Mouse (Mus musculus): ENCODE results near the gene Gm45711.
A peak's percentile ranks its signal among the peaks of the same experiment; 100 is the strongest.

The Gm45711 gene

DNA sequence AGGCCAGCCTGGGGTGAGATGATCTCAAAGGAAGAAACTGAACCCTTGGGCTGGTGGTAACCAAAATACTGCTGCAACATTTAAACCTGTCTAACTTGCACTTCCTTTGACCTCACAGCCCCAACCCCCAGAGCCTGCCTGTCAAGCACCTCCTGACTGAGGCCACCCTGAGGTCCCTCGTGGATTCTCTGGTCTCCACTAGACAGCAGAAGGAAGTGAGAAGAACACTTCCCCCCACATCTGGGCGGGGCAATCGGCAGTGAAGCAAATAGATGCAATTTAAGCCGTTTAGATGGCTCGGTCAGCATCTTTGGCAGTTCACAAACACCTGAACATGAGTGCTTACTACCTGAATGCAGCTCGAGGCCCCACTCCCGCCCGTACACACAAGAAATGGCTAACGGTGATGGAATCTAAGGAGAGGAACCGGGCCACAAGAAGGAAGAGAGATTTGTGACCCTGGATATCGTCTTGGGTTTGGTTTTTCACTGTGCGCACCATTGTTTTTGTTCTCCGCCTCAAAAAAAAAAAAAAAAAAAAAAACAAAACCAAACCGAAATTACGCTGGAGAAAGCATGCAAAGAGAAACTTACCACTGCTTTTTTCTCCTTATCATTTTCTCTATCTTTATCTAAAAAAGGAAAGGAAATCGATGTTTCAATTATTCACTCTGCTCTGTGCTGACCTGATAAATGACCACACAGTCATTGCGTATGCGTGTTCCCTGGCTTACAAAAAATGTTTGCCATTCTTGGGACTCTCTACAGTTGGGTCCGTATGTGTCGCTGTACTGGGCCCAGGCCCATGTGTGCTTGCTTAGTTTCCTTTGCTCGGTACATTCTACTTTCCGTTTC lies 62.6 kb downstream of the Gm45711 start:
- peak; percentile 45 to 60 for DNase-seq (ENCODE audit: inconsistent age in 2 of 2, low spot score in 1 of 2)

DNA sequence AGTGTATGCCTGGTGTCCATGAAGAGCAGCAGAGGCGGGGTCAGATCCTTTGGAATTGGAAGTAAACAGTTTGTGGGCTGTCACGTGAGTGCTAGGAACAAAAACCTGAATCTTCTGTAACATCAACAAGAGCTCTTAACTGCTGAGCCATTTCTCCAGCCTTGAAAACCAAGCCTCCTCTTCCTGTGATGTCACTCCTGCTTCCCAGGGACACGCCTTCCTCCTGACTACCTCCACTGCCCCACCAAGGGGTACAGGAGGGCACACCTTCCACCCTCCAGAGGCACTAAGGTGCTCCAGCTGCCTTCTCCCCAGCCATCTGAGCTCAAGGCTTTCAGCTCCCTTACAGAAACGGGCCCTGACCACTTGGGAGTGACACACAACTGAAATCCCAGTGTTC lies 63.3 kb downstream of the Gm45711 start:
- DNase-seq (ENCODE audit: inconsistent age in 2 of 2, low spot score in 1 of 2): no peak

DNA sequence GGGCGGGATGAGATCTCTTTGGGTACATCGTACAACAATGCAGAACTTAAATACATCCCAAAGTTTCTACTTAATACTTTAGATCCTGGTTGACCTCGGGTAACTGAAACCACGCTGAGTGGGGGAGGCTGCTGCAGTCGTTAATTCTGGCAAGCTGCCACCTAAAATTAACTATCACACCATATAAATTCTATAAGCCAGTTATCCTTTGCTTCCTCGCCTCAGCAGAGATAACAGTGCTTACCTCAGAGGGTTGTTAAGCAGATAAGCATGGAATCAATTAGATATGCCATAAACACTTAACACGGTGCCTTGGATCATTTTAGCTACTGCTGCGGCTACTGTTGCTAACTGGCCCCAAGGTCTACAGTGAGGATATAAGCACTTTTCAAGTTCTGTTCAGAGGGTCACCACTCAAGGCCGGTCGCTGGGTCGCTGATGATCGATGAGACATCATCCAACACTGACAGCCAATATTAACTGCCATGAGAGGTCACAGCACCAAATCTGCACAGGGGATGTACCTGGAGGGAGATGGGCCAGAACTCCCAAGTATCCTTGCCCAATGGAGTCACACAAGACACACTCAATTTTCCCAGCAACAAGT lies 67.7 kb downstream of the Gm45711 start:
- no peak for DNase-seq (ENCODE audit: inconsistent age in 2 of 2, low spot score in 1 of 2)

DNA sequence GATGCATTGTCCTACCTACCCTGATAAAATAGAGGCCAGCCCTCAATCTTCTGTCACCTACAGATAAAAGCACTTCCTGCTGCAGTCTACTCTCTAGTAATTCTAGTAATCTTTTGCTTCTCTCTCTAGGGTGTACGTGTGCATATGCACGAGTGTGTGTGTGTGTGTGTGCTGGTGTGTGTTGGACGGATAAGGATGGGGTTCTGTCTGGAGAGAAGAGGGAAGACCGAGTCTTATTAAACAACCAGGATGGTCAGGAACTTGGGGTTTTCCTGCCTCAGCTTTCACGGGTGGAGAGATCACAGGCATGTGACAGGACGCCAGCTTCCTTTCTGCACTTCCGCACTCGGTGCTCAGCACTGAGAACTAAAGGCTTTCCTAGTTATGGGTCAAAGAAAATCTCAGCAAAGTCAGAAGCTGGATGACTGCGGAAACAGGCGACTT lies 70.4 kb downstream of the Gm45711 start:
- DNase-seq (ENCODE audit: inconsistent age in 2 of 2, low spot score in 1 of 2): no peak

DNA sequence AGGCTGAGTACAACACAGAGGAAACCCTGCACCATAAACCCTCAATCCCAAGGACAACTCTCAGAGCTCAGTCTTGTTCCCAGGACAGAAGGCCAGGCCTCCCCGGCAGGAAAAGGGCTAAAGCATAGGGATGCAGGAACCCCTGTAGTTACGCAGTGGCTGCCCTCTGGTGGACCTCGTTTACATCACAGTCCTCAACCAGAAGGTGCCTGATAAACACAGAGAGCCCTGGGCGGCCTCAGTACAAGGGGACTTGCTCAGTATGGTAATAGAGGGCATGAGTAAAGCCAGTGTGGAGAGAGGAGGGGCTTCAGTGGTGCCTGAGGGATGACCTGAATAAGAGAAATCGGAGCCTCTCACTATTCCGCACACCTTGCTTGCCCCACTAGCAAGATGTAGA lies 75.3 kb downstream of the Gm45711 start:
- peak in 1 of 2 experiments; percentile 49 for DNase-seq (ENCODE audit: inconsistent age in 2 of 2, low spot score in 1 of 2)

DNA sequence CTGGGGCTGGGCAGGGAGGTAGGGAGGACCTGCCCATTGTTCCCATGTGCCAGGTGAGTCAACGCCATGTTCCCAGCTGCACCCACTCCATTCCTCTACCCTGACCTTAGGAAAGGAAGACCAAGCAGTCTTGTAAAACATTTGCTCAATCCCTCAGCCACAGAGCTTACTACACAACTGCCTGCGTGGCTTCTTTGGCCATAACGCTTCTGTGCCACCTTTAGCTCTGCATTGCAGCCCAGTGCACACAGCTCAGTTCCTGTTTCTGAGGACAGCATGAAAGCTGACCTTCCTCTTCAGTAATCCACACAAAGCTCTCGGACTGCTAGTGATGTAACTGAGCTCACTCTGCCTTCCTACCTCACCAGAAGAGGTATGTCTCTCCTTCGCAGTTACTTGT lies 77.0 kb downstream of the Gm45711 start:
- no peak for DNase-seq (ENCODE audit: inconsistent age in 2 of 2, low spot score in 1 of 2)

DNA sequence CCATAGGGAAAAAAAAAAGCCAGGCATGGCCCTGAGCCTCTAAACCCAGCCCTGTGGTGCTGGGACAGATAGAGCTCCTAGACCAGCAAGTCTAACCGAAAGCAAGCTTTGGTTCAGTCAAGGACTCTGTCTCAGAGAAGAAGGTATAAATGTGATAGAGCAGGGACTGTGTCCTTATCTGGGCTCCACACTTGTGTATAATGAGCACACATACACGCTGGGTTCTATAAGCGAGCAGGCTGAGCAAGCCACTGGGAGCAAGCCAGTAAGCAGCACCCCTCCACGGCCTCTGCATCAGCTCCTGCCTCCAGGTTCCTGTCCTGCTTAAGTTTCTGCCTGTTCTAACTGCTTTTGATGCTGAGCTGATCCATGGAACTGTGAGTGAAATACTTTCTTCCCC lies 77.8 kb downstream of the Gm45711 start:
- DNase-seq (ENCODE audit: inconsistent age in 2 of 2, low spot score in 1 of 2): no peak

Measured in adrenal gland, adult (tissue).